Mouse (Mus musculus): ENCODE data around the gene Hdac9.

Gene Hdac9

GRCm38 (mm10) chr12:34612511-34612910, 304.4 kb downstream of the Hdac9 start:
- DNase-seq (ENCODE audit: inconsistent ontology term), result no peak

- DNase-seq (ENCODE audit: inconsistent ontology term), result no peak
Measured at GRCm38 (mm10) chr12:34604521-34604920, 312.4 kb downstream of the Hdac9 start.

GRCm38 (mm10) chr12:34594167-34594793, 322.6 kb downstream of the Hdac9 start:
- DNase-seq (ENCODE audit: inconsistent ontology term), result no peak

GRCm38 (mm10) chr12:34587171-34587570, 329.7 kb downstream of the Hdac9 start:
- DNase-seq (ENCODE audit: inconsistent ontology term), result no peak

GRCm38 (mm10) chr12:34582522-34582921, 334.4 kb downstream of the Hdac9 start:
- DNase-seq (ENCODE audit: inconsistent ontology term), result no peak

GRCm38 (mm10) chr12:34579220-34579619, 337.7 kb downstream of the Hdac9 start:
- DNase-seq (ENCODE audit: inconsistent ontology term), result no peak

- no peak for DNase-seq (ENCODE audit: inconsistent ontology term)
Measured at GRCm38 (mm10) chr12:34571069-34571468, 345.8 kb downstream of the Hdac9 start.

- no peak for DNase-seq (ENCODE audit: inconsistent ontology term)
Measured at GRCm38 (mm10) chr12:34569472-34569871, 347.4 kb downstream of the Hdac9 start.

- DNase-seq (ENCODE audit: inconsistent ontology term), result no peak
Measured at GRCm38 (mm10) chr12:34569052-34569451, 347.8 kb downstream of the Hdac9 start.

GRCm38 (mm10) chr12:34562331-34562730, 354.6 kb downstream of the Hdac9 start:
- no peak for DNase-seq (ENCODE audit: inconsistent ontology term)

GRCm38 (mm10) chr12:34559001-34559400, 357.9 kb downstream of the Hdac9 start:
- no peak for DNase-seq (ENCODE audit: inconsistent ontology term)

GRCm38 (mm10) chr12:34554803-34555202, 362.1 kb downstream of the Hdac9 start:
- no peak for DNase-seq (ENCODE audit: inconsistent ontology term)

GRCm38 (mm10) chr12:34550268-34550667, 366.6 kb downstream of the Hdac9 start:
- DNase-seq (ENCODE audit: inconsistent ontology term), result no peak

GRCm38 (mm10) chr12:34529165-34529545, 387.7 kb downstream of the Hdac9 start:
- no peak for DNase-seq (ENCODE audit: inconsistent ontology term)

GRCm38 (mm10) chr12:34528201-34529164, 388.4 kb downstream of the Hdac9 start:
- peak; percentile 83 for DNase-seq (ENCODE audit: inconsistent ontology term)

- peak; percentile 39 for DNase-seq (ENCODE audit: inconsistent ontology term)
Measured at GRCm38 (mm10) chr12:34527761-34528160, 389.1 kb downstream of the Hdac9 start.

GRCm38 (mm10) chr12:34521468-34521867, 395.4 kb downstream of the Hdac9 start:
- DNase-seq (ENCODE audit: inconsistent ontology term), result no peak

- DNase-seq (ENCODE audit: inconsistent ontology term), result no peak
Measured at GRCm38 (mm10) chr12:34516769-34517562, 399.9 kb downstream of the Hdac9 start.

GRCm38 (mm10) chr12:34506345-34506744, 410.6 kb downstream of the Hdac9 start:
- DNase-seq (ENCODE audit: inconsistent ontology term), result no peak

GRCm38 (mm10) chr12:34498751-34499626, 417.9 kb downstream of the Hdac9 start:
- DNase-seq (ENCODE audit: inconsistent ontology term), result peak; percentile 94

GRCm38 (mm10) chr12:34498331-34498730, 418.6 kb downstream of the Hdac9 start:
- DNase-seq (ENCODE audit: inconsistent ontology term), result peak; percentile 83
